Mouse (Mus musculus) stomach, postnatal 0 days (tissue): ENCODE results near the gene Mecom. TPM values are rescaled to one million over a fixed set of nuclear protein-coding genes. Genes with fewer than 3 reads are reported as not detected.

Experiments used
- ATAC-seq: fragments of 200-750 bp; cut with Nextera tagmentation; 2 replicates; pipeline ENCODE4 v1.8.0; 2017; ENCODE audit not compliant: low FRiP score, low TSS enrichment
- DNase-seq: peaks from one replicate; pipeline ENCODE4 v3.0.0-alpha.2; 2016; ENCODE audit warnings: low spot score
- H3K27ac ChIP-seq: fragments of 300-500 bp; sonication (generic); replicated peaks from 2 replicates; pipeline ENCODE4 v1.5.1; 2014; ENCODE audit warnings: mild to moderate bottlenecking, control low read depth
- H3K27me3 ChIP-seq: fragments of 300-500 bp; sonication (generic); 2 replicates; pipeline ENCODE4 v1.6.1; 2014; ENCODE audit warnings: low read length; ENCODE audit not compliant: control insufficient read depth, insufficient read depth
- H3K36me3 ChIP-seq: fragments of 300-500 bp; sonication (generic); 2 replicates; pipeline ENCODE4 v1.6.1; 2014; ENCODE audit warnings: low read length, mixed read lengths; ENCODE audit not compliant: control insufficient read depth, insufficient read depth
- H3K4me1 ChIP-seq: fragments of 300-500 bp; sonication (generic); replicated peaks from 2 replicates; pipeline ENCODE4 v1.6.1; 2014; ENCODE audit warnings: antibody characterized with exemption; ENCODE audit not compliant: control insufficient read depth, insufficient read depth
- H3K4me2 ChIP-seq: fragments of 300-500 bp; sonication (generic); replicated peaks from 2 replicates; pipeline ENCODE4 v1.6.1; 2014; ENCODE audit warnings: low read depth, mild to moderate bottlenecking, control low read depth, moderate library complexity
- H3K4me3 ChIP-seq: fragments of 300-500 bp; sonication (generic); 2 replicates; pipeline ENCODE4 v1.5.1; 2014; ENCODE audit warnings: low read depth, low read length, control low read depth
- H3K9ac ChIP-seq: fragments of 300-500 bp; sonication (generic); 2 replicates; pipeline ENCODE4 v1.6.1; 2014; ENCODE audit warnings: mild to moderate bottlenecking, low read length, control low read depth, mixed read lengths
- H3K9me3 ChIP-seq: fragments of 300-500 bp; sonication (generic); 2 replicates; pipeline ENCODE4 v1.6.1; 2016; ENCODE audit warnings: low read length; ENCODE audit not compliant: control insufficient read depth
- CTCF ChIP-seq: IDR thresholded peaks from 2 replicates; pipeline ENCODE4 v1.5.1; 2016; ENCODE audit warnings: antibody characterized with exemption, low read depth, mild to moderate bottlenecking, moderate library complexity
- EP300 ChIP-seq: optimal IDR thresholded peaks from 2 replicates; pipeline ENCODE3; 2016; ENCODE audit warnings: antibody characterized with exemption
- WGBS: fragments of 180-500 bp; shearing (Covaris S2); extraction: QIAGEN DNeasy Blood & Tissue Kit; methylation state at CpG from one replicate; pipeline ENCODE4 v1.1.7; 2014; 5-methylcytosine and 5-hydroxymethylcytosine counted together
- polyA plus RNA-seq: library from polyadenylated mRNA; unstranded; fragments of >200 nt; fragmentation: Nextera tagmentation; extraction: Ambion mirVana; gene quantifications from 2 replicates; pipeline ENCODE4 v1.2.1, GENCODE M21; 2015

The Mecom gene
- polyA plus RNA-seq, 1 experiment from 2014 or later = 25.7 TPM

GRCm38 (mm10) chr3:30207431-30207830, 340.4 kb downstream of the Mecom start:
- no peak for ATAC-seq
- 42% methylated on average over 5 of the region's 5 CpGs for WGBS
- no peak overlapping the region for H3K4me3 ChIP-seq
- no peak for TF ChIP-seq EP300
- peak; percentile 26; the same call in 1 of the 2 replicates for TF ChIP-seq CTCF
- no peak overlapping the region for H3K4me2 ChIP-seq
- H3K4me1 ChIP-seq = no peaks in the 10 kb centered on the region
- no peak overlapping the region for H3K27ac ChIP-seq
- H3K36me3 ChIP-seq = no peaks in the 10 kb centered on the region
- DNase-seq = no peak
- no peaks in the 10 kb centered on the region for H3K27me3 ChIP-seq
- no peak overlapping the region for H3K9ac ChIP-seq
- H3K9me3 ChIP-seq = no peaks in the 10 kb centered on the region

GRCm38 (mm10) chr3:30206123-30206522, 341.7 kb downstream of the Mecom start:
- Histone ChIP-seq H3K9ac (no peak overlapping the region), H3K9me3 (no peaks in the 10 kb centered on the region), H3K36me3 (no peaks in the 10 kb centered on the region), H3K4me3 (no peak overlapping the region), H3K27ac (no peak overlapping the region), H3K27me3 (no peaks in the 10 kb centered on the region), H3K4me1 (no peaks in the 10 kb centered on the region), H3K4me2 (no peak overlapping the region)
- ATAC-seq = no peak
- TF ChIP-seq EP300 = no peak
- no peak for TF ChIP-seq CTCF
- 67% methylated on average over 8 of the region's 8 CpGs for WGBS
- DNase-seq = no peak

GRCm38 (mm10) chr3:30203764-30204163, 344.0 kb downstream of the Mecom start:
- no peaks in the 10 kb centered on the region for H3K36me3 ChIP-seq
- 42% methylated on average over 2 of the region's 2 CpGs for WGBS
- no peaks in the 10 kb centered on the region for H3K27me3 ChIP-seq
- H3K4me3 ChIP-seq = no peak overlapping the region
- no peak overlapping the region for H3K27ac ChIP-seq
- no peaks in the 10 kb centered on the region for H3K9me3 ChIP-seq
- no peaks in the 10 kb centered on the region for H3K4me1 ChIP-seq
- no peak overlapping the region for H3K4me2 ChIP-seq
- ATAC-seq (peak; percentile 87), DNase-seq (no peak)
- H3K9ac ChIP-seq = no peak overlapping the region
- TF ChIP-seq CTCF (no peak), EP300 (no peak)

GRCm38 (mm10) chr3:30198854-30199253, 349.0 kb downstream of the Mecom start:
- no peak for DNase-seq
- H3K4me2 ChIP-seq = no peak overlapping the region
- no peak overlapping the region for H3K27ac ChIP-seq
- no peaks in the 10 kb centered on the region for H3K4me1 ChIP-seq
- H3K36me3 ChIP-seq = no peaks in the 10 kb centered on the region
- H3K9me3 ChIP-seq = no peaks in the 10 kb centered on the region
- TF ChIP-seq CTCF (no peak), EP300 (no peak)
- no peak overlapping the region for H3K4me3 ChIP-seq
- H3K27me3 ChIP-seq = no peaks in the 10 kb centered on the region
- H3K9ac ChIP-seq = no peak overlapping the region
- WGBS = 48% methylated on average over 2 of the region's 2 CpGs
- no peak for ATAC-seq

GRCm38 (mm10) chr3:30198227-30198626, 349.6 kb downstream of the Mecom start:
- no peak overlapping the region for H3K27ac ChIP-seq
- no peaks in the 10 kb centered on the region for H3K9me3 ChIP-seq
- 60% methylated on average over 5 of the region's 5 CpGs for WGBS
- ATAC-seq = no peak
- no peaks in the 10 kb centered on the region for H3K27me3 ChIP-seq
- no peak overlapping the region for H3K9ac ChIP-seq
- H3K4me3 ChIP-seq = no peak overlapping the region
- H3K36me3 ChIP-seq = no peaks in the 10 kb centered on the region
- no peak for DNase-seq
- H3K4me1 ChIP-seq = no peaks in the 10 kb centered on the region
- no peak for TF ChIP-seq CTCF
- TF ChIP-seq EP300 = no peak
- H3K4me2 ChIP-seq = no peak overlapping the region

GRCm38 (mm10) chr3:30195186-30195585, 352.6 kb downstream of the Mecom start:
- peak; percentile 57 for ATAC-seq

More at GRCm38 (mm10) chr3:30195186-30195585, 352.6 kb downstream of the Mecom start:
- Histone ChIP-seq H3K9me3 (no peaks in the 10 kb centered on the region), H3K4me1 (no peaks in the 10 kb centered on the region), H3K4me3 (no peak overlapping the region), H3K4me2 (no peak overlapping the region), H3K9ac (no peak overlapping the region), H3K27me3 (no peaks in the 10 kb centered on the region), H3K27ac (no peak overlapping the region), H3K36me3 (no peaks in the 10 kb centered on the region)
- 84% methylated on average over 3 of the region's 3 CpGs for WGBS
- TF ChIP-seq EP300 (no peak), CTCF (no peak)
- DNase-seq = no peak
